Mouse (Mus musculus): ENCODE results near the gene Cd244a.

The Cd244a gene

GRCm38 (mm10) chr1:171558898-171559297 lies at the start of gene Cd244a:
Gene Cd244a, plus strand, starts transcription at chr1:171559193.
- DNase-seq = no peak

GRCm38 (mm10) chr1:171513234-171513633 lies 45.8 kb upstream of the Cd244a start:
- no peak for DNase-seq

GRCm38 (mm10) chr1:171513760-171514159 lies 45.2 kb upstream of the Cd244a start:
- DNase-seq = no peak

GRCm38 (mm10) chr1:171515039-171515438 lies 44.0 kb upstream of the Cd244a start:
- DNase-seq = no peak

- no peak for DNase-seq
Measured at GRCm38 (mm10) chr1:171515557-171515956, 43.4 kb upstream of the Cd244a start.

GRCm38 (mm10) chr1:171531367-171531766 lies 27.6 kb upstream of the Cd244a start:
- DNase-seq = no peak

GRCm38 (mm10) chr1:171532830-171533229 lies 26.2 kb upstream of the Cd244a start:
- DNase-seq = no peak

GRCm38 (mm10) chr1:171534557-171534956 lies 24.4 kb upstream of the Cd244a start:
- no peak for DNase-seq

GRCm38 (mm10) chr1:171535194-171535593 lies 23.8 kb upstream of the Cd244a start, which contains the start of gene Itln1:
Gene Itln1, minus strand, starts transcription at chr1:171535294.
- no peak for DNase-seq

GRCm38 (mm10) chr1:171540694-171541093 lies 18.3 kb upstream of the Cd244a start:
- no peak for DNase-seq

- DNase-seq = no peak
Measured at GRCm38 (mm10) chr1:171551326-171551725, 7.7 kb upstream of the Cd244a start.

- DNase-seq = no peak
Measured at GRCm38 (mm10) chr1:171552230-171552629, 6.8 kb upstream of the Cd244a start.

- no peak for DNase-seq
Measured at GRCm38 (mm10) chr1:171553359-171554341, 5.3 kb upstream of the Cd244a start.

GRCm38 (mm10) chr1:171556366-171556765 lies 2.6 kb upstream of the Cd244a start:
- DNase-seq = peak; percentile 22

- DNase-seq = no peak
Measured at GRCm38 (mm10) chr1:171558407-171558806, 586 bp upstream of the Cd244a start.

GRCm38 (mm10) chr1:171560262-171560661 lies 1.3 kb downstream of the Cd244a start:
- DNase-seq = no peak

- no peak for DNase-seq
Measured at GRCm38 (mm10) chr1:171561200-171561599, 2.2 kb downstream of the Cd244a start.

GRCm38 (mm10) chr1:171561639-171562225 lies 2.7 kb downstream of the Cd244a start:
- DNase-seq = no peak

GRCm38 (mm10) chr1:171563042-171563441 lies 4.0 kb downstream of the Cd244a start:
- DNase-seq = no peak

- peak; percentile 21 for DNase-seq
Measured at GRCm38 (mm10) chr1:171564247-171564646, 5.3 kb downstream of the Cd244a start.

- DNase-seq = no peak
Measured at GRCm38 (mm10) chr1:171565888-171566287, 6.9 kb downstream of the Cd244a start.

GRCm38 (mm10) chr1:171566777-171567176 lies 7.8 kb downstream of the Cd244a start:
- DNase-seq = peak; percentile 50

- DNase-seq = no peak
Measured at GRCm38 (mm10) chr1:171568436-171568835, 9.4 kb downstream of the Cd244a start.

- DNase-seq = no peak
Measured at GRCm38 (mm10) chr1:171577168-171577567, 18.2 kb downstream of the Cd244a start.
